Mouse (Mus musculus) bone marrow macrophage, adult 2 months (primary cell): Measurements from ENCODE around the gene Rhox8.
"Not testable (repeated sequence)": the region's sequence is repeated elsewhere in the genome, so short reads cannot be mapped to it uniquely, and the experiment has no call there.

Source experiments
- CTCF ChIP-seq: IDR thresholded peaks from 2 replicates; pipeline ENCODE4 v1.5.1; 2012; ENCODE audit warnings: low read depth, mild to moderate bottlenecking, low read length, moderate library complexity
- POLR2A ChIP-seq: IDR thresholded peaks from 2 replicates; pipeline ENCODE4 v1.6.1; 2012; ENCODE audit warnings: mild to moderate bottlenecking, low read depth, low read length, borderline replicate concordance

DNA sequence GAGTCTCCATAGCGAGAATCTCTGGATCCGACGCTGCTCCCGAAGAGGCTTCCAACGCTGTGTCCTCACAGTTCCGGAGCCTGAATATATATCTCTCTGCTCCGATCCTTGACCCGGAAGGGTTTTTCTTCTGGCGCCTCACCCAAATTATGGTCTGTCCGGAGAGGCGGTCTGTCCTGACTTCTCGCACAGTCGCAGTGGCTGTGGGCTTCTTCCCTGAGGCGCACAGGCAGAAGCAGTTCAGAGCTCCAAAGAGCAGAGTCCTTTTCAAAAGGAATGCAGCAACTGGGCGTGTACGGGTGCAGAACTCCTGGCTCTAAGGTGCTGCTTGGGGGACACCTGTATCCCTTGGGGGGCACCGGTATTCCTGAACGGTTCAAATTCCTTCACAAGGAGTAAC lies 22.9 kb upstream of the Rhox8 start, which contains the start of gene Rhox9:
- TF ChIP-seq CTCF, POLR2A: not testable (repeated sequence)
